Mouse (Mus musculus) layer of hippocampus, postnatal 25 days (tissue): ENCODE results near the gene Slc25a18. TPM values are rescaled to one million over a fixed set of nuclear protein-coding genes. Genes with fewer than 3 reads are reported as not detected.

ENCODE experiments used
- DNase-seq, 2 experiments: peaks; one replicate each; pipeline ENCODE4 v3.0.0; 2022; ENCODE audit warnings: mixed read lengths in 2 of 2, low spot score in 1 of 2; ENCODE audit errors: extremely low spot score in 1 of 2
- microRNA-seq, 2 experiments: library from miRNA; unstranded; fragments of <30 nt; microRNA quantifications; one replicate each; pipeline ENCODE4 v1.2.0; 2021
- total RNA-seq, 2 experiments: library from RNA; stranded (reverse); gene quantifications; 2 replicates each; pipeline ENCODE4 v1.2.3; 2021

The Slc25a18 gene
- total RNA-seq, 2 experiments from 2014 or later: 50.6 to 58.7 TPM

DNA sequence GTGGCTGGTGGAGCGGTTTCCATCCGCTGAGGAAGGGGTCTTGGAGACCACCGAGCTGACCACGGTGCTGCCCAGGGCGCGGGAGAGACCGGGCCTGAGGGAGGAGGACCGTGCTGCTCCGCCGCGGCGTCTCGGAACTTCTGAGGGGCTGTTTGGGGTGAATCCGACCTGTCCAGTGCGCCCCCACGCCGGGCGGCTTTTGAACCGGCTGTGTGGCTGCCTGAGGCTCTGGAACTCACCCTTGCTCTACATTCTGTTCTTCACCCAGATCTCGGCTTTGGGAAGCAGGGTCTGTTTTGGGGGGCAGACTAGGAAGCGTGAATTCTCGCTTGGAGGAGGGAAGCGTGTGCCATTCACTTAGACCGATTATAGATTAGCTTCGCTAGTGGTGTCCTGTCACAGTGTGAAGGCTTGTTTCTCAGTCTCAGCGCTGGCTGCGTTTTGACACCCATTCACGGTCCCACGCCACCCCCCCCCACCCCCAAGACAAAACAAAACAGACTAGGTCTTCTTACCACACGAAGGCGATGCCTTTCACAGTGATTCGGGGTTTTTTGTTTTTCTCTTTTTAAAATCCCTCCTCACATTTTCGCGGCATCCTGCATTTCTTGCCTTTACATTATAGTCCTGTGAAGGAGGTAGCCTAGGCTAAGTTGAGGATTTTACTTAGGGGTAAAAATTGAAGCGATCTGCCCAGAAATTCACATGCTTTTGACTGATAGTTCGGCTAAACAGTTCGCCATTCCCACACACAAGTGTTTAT, 63.2 kb downstream of the Slc25a18 start:
- no peak for DNase-seq

DNA sequence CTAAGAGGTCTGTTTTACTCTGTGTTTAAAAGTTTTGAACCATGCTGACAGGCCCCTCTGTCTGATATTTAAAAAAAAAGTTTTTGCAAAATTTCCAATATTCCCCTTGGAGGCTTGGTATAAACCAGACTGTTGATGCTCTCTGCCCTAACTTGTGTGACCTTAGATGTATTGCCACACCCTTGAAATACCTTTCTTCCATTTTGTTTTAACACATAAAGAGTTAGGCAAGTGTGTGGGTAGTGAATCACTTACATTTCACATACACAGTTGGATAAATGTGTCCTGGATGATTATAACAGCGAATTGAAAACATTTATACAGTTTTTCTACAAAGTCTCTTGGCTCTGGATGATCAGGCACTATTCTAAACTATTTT, 63.8 kb downstream of the Slc25a18 start:
- DNase-seq: no peak

DNA sequence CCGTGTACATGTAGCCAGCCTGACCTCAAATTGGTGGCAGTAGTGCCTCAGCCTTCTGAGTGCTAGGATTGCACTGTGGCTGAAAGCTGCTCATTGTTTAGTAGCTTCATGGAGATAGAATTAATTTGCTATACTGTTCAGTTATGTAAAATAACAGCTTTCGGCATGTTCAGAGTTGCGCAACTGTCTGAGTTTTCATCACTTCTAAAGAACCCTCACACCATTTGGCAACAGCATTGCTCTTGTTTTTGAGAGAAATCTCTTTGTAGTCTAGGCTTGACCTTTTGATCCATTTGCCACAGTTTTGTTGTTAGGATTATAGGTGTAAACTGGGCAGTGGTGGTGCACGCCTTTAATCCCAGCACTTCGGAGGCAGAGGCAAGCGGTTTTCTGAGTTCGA, 66.9 kb downstream of the Slc25a18 start:
- DNase-seq: no peak

- DNase-seq: no peak
Observed at GRCm38 (mm10) chr6:120841754-120842153, 68.4 kb downstream of the Slc25a18 start.

Small RNAs within 50 kb of the gene (microRNA-seq; reads per million reads assigned to microRNA genes)
- gene Gm25193: 0 reads per million in 2 experiments

Other genes with a start within 250 kb of the Slc25a18 start
- gene Hdhd5, start 242.3 kb upstream of the Slc25a18 start, total RNA-seq: 10 to 100 TPM; 26.2 to 35.9 TPM
- 10 to 100 TPM in 1 of 2 experiments, 1 to 10 TPM in 1; 9.6 to 13.5 TPM for gene Cecr2, start 107.2 kb upstream of the Slc25a18 start, total RNA-seq
- 100 to 1,000 TPM; 475 to 529 TPM for gene Atp6v1e1, start 49.2 kb downstream of the Slc25a18 start, total RNA-seq
- gene Bcl2l13, start 62.6 kb downstream of the Slc25a18 start, total RNA-seq: 10 to 100 TPM; 39.9 to 51.0 TPM
- gene Bid, start 143.3 kb downstream of the Slc25a18 start, total RNA-seq: 10 to 100 TPM; 13.5 to 16.5 TPM